Mouse (Mus musculus) cerebellum, adult 11-12 months (tissue): Measurements from ENCODE around the gene Hist1h4d.

Experiments
- DNase-seq: peaks from one replicate; pipeline ENCODE4 v3.0.0; 2022

Hist1h4d gene

DNA sequence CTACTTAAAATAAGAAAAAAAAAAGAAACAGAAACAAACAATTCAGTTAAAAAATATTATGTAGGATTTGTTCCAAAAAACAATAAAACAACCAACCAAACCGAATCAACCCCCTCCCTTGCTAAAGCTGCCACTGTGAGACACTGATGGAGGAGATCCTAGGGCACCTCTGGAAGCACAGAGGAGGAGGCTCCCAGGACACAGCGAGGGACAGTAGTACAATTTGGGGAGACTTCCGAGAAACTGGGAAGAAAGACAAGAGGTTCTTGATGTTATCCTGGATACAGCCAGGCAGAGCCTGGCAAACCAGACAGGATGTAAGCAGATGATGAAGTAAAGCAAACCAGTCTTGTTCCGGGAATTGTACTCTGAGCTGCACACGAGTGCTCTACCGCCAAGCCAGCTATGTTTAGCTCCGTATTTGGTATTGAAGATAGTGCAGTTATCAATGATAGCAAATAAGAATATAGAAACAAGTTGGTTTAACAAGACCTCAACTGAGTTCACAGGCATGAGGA, 21.8 kb downstream of the Hist1h4d start:
- DNase-seq = no peak

DNA sequence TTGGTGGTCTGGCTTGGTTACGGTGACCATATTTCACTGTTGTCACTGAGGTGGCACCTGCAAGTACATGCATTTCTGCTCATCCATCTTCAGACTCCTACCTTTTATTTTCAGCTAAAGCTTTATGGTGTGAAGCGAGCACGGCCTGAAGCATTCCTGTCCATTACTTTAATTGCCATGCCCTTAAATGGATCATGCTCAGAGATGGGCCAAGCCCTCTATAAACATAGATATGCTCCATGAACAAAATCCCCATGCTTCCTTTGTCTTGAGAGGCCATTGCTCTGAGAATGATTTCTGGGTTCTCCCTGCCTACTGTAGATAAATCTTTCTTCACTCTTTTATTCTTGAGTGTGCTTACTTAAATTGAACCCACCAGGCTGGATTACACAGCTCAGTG, 23.1 kb downstream of the Hist1h4d start:
- no peak for DNase-seq

- DNase-seq = no peak
Measured at GRCm38 (mm10) chr13:23605052-23605451, 23.7 kb downstream of the Hist1h4d start.

GRCm38 (mm10) chr13:23609209-23609608, 27.8 kb downstream of the Hist1h4d start:
- DNase-seq = no peak

- no peak for DNase-seq
Measured at GRCm38 (mm10) chr13:23609844-23610243, 28.4 kb downstream of the Hist1h4d start.

GRCm38 (mm10) chr13:23610393-23610792, 29.0 kb downstream of the Hist1h4d start:
- no peak for DNase-seq

GRCm38 (mm10) chr13:23611638-23612037, 30.2 kb downstream of the Hist1h4d start:
- DNase-seq = no peak

DNA sequence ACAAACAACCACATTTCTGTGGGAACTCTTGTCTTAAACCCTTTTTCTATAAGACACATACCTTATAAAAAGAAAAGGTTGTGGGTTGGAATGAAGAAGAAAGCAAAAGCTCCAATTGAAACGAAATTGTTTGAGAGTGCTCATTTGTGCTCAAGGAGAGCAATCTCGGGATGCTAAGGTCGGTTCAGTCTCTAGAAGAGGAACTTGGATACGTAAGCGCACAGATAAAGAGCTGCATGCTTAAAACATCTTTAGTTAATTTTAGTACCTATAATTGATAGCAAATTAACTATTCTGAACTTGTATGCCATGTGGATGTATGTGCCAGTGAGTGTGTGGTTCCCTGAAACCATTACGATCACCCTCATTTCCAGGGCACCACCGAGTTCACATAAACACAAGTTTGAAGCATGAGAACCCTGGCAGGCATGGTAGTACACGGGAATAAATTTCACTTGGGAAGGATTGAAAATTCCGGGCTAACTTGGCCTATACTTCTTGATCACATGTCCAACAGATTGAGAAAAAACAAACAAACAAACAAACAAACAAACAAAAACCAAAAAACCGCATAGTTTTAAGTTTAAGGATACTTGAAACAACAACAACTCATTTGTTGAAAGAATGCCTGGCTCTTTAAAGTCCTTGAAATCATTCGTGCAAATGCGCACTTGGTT, 38.8 kb downstream of the Hist1h4d start:
- peak; percentile 27 for DNase-seq

DNA sequence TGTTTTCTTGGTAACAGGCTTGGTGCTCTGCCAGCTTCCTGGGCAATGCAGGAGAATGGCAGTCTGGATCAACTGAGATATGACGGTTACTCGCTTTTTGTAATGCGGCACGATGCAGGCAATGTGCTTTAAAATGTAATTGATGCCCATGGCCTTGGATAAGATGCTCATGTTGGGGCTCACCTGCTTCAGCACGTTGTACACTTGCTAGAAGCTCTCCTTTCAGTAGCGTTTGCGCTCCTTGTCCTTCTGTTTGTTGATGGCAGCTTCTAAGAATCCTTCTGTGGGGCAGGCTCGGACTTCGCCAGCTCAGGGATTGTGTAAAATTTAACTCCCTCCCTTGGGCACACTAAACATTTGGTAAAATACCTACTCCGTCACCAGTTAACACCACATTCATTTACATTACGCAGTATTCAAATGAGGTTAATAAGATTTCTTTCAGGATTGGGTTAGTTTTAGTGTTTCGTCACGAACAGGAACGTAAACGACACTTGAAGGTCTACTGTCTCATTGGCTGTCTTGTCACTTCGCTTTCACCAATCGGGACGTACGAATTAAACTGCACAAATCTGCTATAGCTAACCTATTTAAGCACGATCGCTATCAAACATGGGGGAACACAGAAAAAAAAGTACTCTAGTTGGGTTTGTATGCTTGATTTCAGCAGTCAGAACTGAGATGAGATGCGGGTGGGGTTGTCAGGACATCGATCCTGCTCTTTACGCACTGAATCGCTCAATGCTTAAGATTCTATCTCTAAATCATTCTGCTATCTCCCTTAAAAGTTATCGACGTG, 39.5 kb downstream of the Hist1h4d start, which contains the start of gene Hist1h2be:
Gene Hist1h2be, minus strand, starts transcription at position 392 of the 799 bp plus-strand sequence.
- DNase-seq = peak; percentile 81

- peak; percentile 78 for DNase-seq
Measured at GRCm38 (mm10) chr13:23621532-23622174, 40.3 kb downstream of the Hist1h4d start.

DNA sequence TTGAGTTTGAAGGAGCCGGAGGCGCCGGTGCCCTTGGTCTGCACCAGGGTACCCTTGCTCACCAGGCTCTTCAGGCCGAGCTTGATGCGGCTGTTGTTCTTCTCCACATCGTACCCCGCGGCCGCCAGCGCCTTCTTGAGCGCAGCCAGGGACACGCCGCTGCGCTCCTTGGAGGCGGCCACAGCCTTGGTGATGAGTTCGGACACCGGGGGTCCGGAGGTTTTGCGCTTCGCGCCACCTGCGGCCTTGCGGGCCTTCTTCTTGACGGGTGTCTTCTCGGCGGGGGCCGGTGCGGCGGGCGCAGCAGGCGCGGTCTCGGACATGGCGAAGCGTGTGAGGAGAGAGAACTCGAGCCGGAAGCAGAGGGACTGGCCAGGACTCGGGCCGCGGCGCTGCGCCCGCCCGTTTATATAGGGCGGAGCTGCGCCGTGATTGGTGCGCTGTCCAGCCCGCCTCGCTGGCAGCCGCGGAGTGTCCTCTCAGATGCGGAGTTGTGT, 40.8 kb downstream of the Hist1h4d start, which contains the start of gene Hist1h1e:
Gene Hist1h1e, minus strand, starts transcription at position 384 of the 497 bp plus-strand sequence.
- DNase-seq = peak; percentile 90

GRCm38 (mm10) chr13:23622861-23623450, 41.6 kb downstream of the Hist1h4d start:
- DNase-seq = no peak

DNA sequence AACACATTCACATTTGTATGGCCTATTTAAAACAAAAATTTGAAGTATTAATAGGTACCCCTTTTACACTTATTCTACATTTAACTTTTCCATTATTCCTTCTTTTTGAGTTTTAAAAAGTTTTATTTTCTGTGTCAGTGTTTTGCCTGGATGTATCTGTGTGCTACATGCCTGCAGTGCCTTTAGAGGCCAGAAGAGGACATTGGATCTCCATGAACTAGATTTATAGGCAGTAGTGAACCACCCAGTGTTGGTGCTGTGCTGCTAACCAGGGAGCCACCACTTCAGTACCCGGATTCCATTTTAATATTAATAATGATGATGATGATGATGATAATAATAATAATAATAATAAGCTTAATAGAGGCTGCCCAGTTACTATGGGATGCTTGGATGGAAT, 49.3 kb downstream of the Hist1h4d start:
- no peak for DNase-seq
